Comparison of ENCODE assay signal across 8 mouse cellular contexts in genomic region chr4:132074077-132074932, GRCm38 (mm10). TPM values are rescaled to one million over a fixed set of nuclear protein-coding genes. Genes with fewer than 3 reads are reported as not detected.
A peak's percentile ranks its signal among the peaks of the same experiment; 100 is the strongest.
DNase-seq lines count a peak whose midpoint lies in the region; ATAC-seq and TF ChIP-seq lines count a peak whose summit lies in the region.

Gene Gm10300 (plus strand): TSS chr4:132074697.

- H3K9ac ChIP-seq in forebrain, embryonic 12.5 days: peak within 1 kb of the TSS; percentile 66

- H3K27me3 ChIP-seq in E14TG2a.4 (ENCODE audit: insufficient read depth, low read length): peaks cover 35% of the 10 kb centered on the region
- H3K27me3 ChIP-seq in forebrain, embryonic 12.5 days: peaks cover 84% of the 10 kb centered on the region
- H3K27me3 ChIP-seq in megakaryocyte, embryonic 14.5 days (replicated peaks): no peaks in the 10 kb centered on the region

- H3K27ac ChIP-seq in forebrain, embryonic 12.5 days: no peak within 1 kb of the TSS

- WGBS in forebrain, embryonic 12.5 days: under 1% methylated on average over 42 of the region's 42 CpGs

- H3K36me3 ChIP-seq in E14TG2a.4 (ENCODE audit: insufficient read depth, low read length): no peaks in the 10 kb centered on the region
- no peaks in the 10 kb centered on the region for H3K36me3 ChIP-seq in forebrain, embryonic 12.5 days (replicated peaks)
- peaks cover 44% of the 10 kb centered on the region for H3K36me3 ChIP-seq in megakaryocyte, embryonic 14.5 days (replicated peaks; ENCODE audit: low read length)

- DNase-seq in adrenal gland, postnatal 14 days: peak; percentile 72
- DNase-seq in heart, postnatal 14 days: peak; percentile 54 to 60
- peak; percentile 56 to 69 for DNase-seq in kidney, postnatal 4 days
- peak; percentile 63 to 86 for DNase-seq in spleen, postnatal 4 days (ENCODE audit: low spot score in 2 of 2)
- DNase-seq in layer of hippocampus, postnatal 25 days (ENCODE audit: extremely low spot score in 1 of 2, low spot score in 1 of 2): no peak

- ATAC-seq in forebrain, embryonic 12.5 days (ENCODE audit: low FRiP score): peak; percentile 49

- H3K4me2 ChIP-seq in forebrain, embryonic 12.5 days: peak within 1 kb of the TSS; percentile 100

- peak within 1 kb of the TSS; percentile 96 for H3K4me3 ChIP-seq in E14TG2a.4 (replicated peaks; ENCODE audit: low read length)
- H3K4me3 ChIP-seq in forebrain, embryonic 12.5 days (replicated peaks): peak within 1 kb of the TSS; percentile 65
- H3K4me3 ChIP-seq in megakaryocyte, embryonic 14.5 days (replicated peaks): peak within 1 kb of the TSS; percentile 99

- no peaks in the 10 kb centered on the region for H3K9me3 ChIP-seq in E14TG2a.4 (ENCODE audit: low read length)
- H3K9me3 ChIP-seq in forebrain, embryonic 12.5 days: no peaks in the 10 kb centered on the region
- no peaks in the 10 kb centered on the region for H3K9me3 ChIP-seq in megakaryocyte, embryonic 14.5 days

- intact Hi-C loops in heart, postnatal 14 days (cut with DNase I): loop anchor here (2.0 kb wide), 2 partner anchors 28 to 42 kb away; no protein-coding TSS in a partner anchor

- H3K4me1 ChIP-seq in E14TG2a.4 (replicated peaks; ENCODE audit: low read depth, low read length): peaks cover 48% of the 10 kb centered on the region
- peaks cover 31% of the 10 kb centered on the region for H3K4me1 ChIP-seq in forebrain, embryonic 12.5 days
- peaks cover 82% of the 10 kb centered on the region for H3K4me1 ChIP-seq in megakaryocyte, embryonic 14.5 days

- no peak for TF ChIP-seq CTCF in E14TG2a.4 (conservative IDR thresholded peaks at IDR 0.05; ENCODE audit: low read length)

RNA-seq across cellular contexts. Expression of gene Gm10300, which starts in this region (rescaled TPM):
- total RNA-seq in adrenal gland, postnatal 14 days (2021): 0.19 TPM in 1 of 2 replicates, not detected in the other
- polyA plus RNA-seq in forebrain, embryonic 12.5 days (2016; fragmentation: Nextera tagmentation; extraction: Ambion mirVana): 0.08 TPM in 1 of 2 replicates, not detected in the other
- under 1 TPM; 0.15 to 0.19 TPM for total RNA-seq in heart, postnatal 14 days (2021)
- polyA plus RNA-seq in megakaryocyte, embryonic 14.5 days (2012; ENCODE audit: insufficient read depth, low replicate concordance): 0.23 TPM in 1 of 2 replicates, not detected in the other
- not detected for total RNA-seq in layer of hippocampus, postnatal 25 days (2021)

Comparison
In these comparisons a context has a peak if more than half of its experiments do, and no peak if none do; other contexts are left out.
1. Peak in DNase-seq in adrenal gland, postnatal 14 days; RNA of the gene not detected or under 1 TPM.
2. Peak in ATAC-seq, H3K4me3 ChIP-seq, H3K9ac ChIP-seq and H3K4me2 ChIP-seq in forebrain, embryonic 12.5 days; RNA of the gene not detected or under 1 TPM.
3. Peak in DNase-seq in heart, postnatal 14 days; RNA of the gene not detected or under 1 TPM.
4. DNase-seq: peak in kidney, postnatal 4 days (2 of 2) and spleen, postnatal 4 days (2 of 2); none in layer of hippocampus, postnatal 25 days (0 of 2).
5. Peak in every context shown above with its lines, with median percentiles within 50 percentile points of each other: H3K4me3 ChIP-seq.